Mouse (Mus musculus): ENCODE data around the gene Sapcd1. TPM values are rescaled to one million over a fixed set of nuclear protein-coding genes. Genes with fewer than 3 reads are reported as not detected.
"Not testable (repeated sequence)": the region's sequence is repeated elsewhere in the genome, so short reads cannot be mapped to it uniquely, and the experiment has no call there.

The Sapcd1 gene
- polyA plus RNA-seq, 1 experiment = 0.69 TPM

DNA sequence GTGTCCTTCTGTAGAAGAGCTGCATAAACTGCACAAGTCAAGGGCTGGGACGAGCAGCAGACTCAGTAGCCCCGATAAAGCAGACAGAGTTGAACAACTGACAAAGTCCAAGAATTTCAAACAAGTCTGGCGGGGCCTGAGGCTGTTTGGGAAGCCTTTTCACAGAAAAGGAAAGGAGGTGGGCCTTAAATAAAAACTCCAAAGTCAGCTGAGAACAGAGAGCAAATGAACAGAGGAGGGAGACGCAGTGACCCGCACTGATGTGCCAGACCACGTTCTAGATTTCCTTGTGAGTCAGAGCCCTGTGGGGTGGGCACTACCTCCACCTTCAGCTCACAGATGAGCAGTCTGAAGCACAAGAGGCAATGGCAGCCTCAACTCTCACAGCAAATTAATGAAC is 7.1 kb upstream of the Sapcd1 start:
- H3K4me3 ChIP-seq (ENCODE audit: insufficient read depth, low read depth, low read length) = no peak overlapping the region
- 63% methylated on average over 6 of the region's 6 CpGs for WGBS
- DNase-seq = no peak
- no peaks in the 10 kb centered on the region for H3K4me1 ChIP-seq (ENCODE audit: control insufficient read depth, insufficient read depth, low read length)
- H3K27ac ChIP-seq (ENCODE audit: insufficient read depth, low read depth, low read length) = no peak overlapping the region
- no peaks in the 10 kb centered on the region for H3K36me3 ChIP-seq (ENCODE audit: control insufficient read depth, insufficient read depth, low read length)
- no peaks in the 10 kb centered on the region for H3K27me3 ChIP-seq (replicated peaks; ENCODE audit: control insufficient read depth, insufficient read depth, low read length)
- TF ChIP-seq POLR2A (IDR thresholded peaks at IDR 0.05; ENCODE audit: low read depth, low read length) = no peak
- no peak for TF ChIP-seq CTCF (conservative IDR thresholded peaks at IDR 0.05; ENCODE audit: insufficient read depth, insufficient read length, low read depth, low read length)

DNA sequence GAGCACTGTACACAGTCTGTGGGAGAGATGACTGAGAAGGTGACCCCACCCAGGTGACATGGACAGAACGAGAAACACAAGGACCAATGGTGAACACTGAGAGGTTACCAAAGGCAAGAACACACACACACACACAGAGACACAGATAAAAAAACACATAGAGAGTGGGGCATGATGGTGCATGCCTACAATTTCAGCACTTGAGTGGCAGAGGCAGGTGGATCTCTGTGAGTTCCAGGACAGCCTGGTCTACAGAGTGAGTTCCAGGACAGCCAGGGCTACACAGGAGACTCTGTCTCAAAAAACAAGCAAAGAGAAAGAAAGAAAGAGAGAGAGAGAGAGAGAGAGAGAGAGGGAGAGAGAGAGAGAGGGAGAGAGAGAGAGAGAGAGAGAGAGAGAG is 5.9 kb upstream of the Sapcd1 start:
- not testable (repeated sequence) for H3K4me3 ChIP-seq (ENCODE audit: insufficient read depth, low read depth, low read length); DNase-seq; H3K36me3 ChIP-seq (ENCODE audit: control insufficient read depth, insufficient read depth, low read length); H3K27me3 ChIP-seq (replicated peaks; ENCODE audit: control insufficient read depth, insufficient read depth, low read length); H3K27ac ChIP-seq (ENCODE audit: insufficient read depth, low read depth, low read length); H3K4me1 ChIP-seq (ENCODE audit: control insufficient read depth, insufficient read depth, low read length)
- 70% methylated on average over 1 of the region's 1 CpGs for WGBS

DNA sequence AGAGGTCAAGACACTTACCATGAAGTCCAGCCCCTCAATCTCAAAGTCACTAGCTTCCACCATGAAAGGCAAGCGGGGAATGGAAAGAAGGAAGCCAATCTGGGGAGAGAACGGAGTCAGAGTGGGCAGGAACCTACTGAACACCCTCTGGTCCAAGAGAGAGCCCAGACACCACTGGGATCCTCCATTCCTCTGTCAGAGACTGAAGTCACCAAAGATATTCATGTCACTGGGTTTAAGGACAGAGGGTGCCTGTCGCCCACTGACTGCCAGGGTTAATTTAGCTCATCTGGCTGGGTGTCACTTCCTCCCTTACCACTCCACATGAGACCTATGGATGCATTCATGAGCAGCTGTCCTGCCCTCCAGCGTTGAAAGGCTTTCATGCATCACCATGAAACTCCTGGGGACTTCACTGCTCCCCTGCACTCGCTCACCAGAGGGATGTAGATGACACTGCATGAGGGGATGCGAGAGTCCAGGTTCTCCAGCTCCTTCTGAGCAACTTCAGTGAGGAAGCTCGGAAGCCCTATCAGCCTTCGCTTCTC is 4.6 kb upstream of the Sapcd1 start:
- Histone ChIP-seq H3K4me1 (ENCODE audit: control insufficient read depth, insufficient read depth, low read length) (no peaks in the 10 kb centered on the region), H3K27ac (ENCODE audit: insufficient read depth, low read depth, low read length) (no peak overlapping the region), H3K27me3 (replicated peaks; ENCODE audit: control insufficient read depth, insufficient read depth, low read length) (no peaks in the 10 kb centered on the region), H3K4me3 (ENCODE audit: insufficient read depth, low read depth, low read length) (no peak overlapping the region), H3K36me3 (ENCODE audit: control insufficient read depth, insufficient read depth, low read length) (no peaks in the 10 kb centered on the region)
- no peak for DNase-seq
- WGBS = 77% methylated on average over 8 of the region's 8 CpGs
- no peak for TF ChIP-seq POLR2A (IDR thresholded peaks at IDR 0.05; ENCODE audit: low read depth, low read length)
- TF ChIP-seq CTCF (conservative IDR thresholded peaks at IDR 0.05; ENCODE audit: insufficient read depth, insufficient read length, low read depth, low read length) = no peak

GRCm38 (mm10) chr17:35031880-35032279 is 4.1 kb upstream of the Sapcd1 start:
- 85% methylated on average over 7 of the region's 7 CpGs for WGBS
- no peak for TF ChIP-seq CTCF (conservative IDR thresholded peaks at IDR 0.05; ENCODE audit: insufficient read depth, insufficient read length, low read depth, low read length)
- no peak for TF ChIP-seq POLR2A (IDR thresholded peaks at IDR 0.05; ENCODE audit: low read depth, low read length)

DNA sequence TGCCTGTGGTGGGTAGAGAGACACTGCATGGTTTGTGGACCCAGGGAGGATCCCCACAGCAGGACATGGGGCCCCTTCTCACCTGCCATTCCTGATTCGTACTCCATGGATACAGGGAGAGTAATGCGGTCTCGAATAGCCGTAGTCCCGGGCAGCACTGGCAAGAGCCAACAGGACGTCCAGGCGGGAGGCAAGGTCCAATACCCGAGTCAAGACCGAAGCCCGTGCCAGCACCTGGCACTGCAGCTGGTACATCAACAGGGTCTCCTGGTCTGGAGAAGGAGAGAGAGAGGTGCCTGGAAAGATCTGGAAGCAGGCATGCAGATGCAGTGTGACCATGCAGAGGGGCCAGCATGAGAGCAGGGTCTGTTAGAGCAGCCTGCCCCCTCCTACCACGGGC is 3.5 kb upstream of the Sapcd1 start:
- H3K27ac ChIP-seq (ENCODE audit: insufficient read depth, low read depth, low read length) = no peak overlapping the region
- no peak for TF ChIP-seq CTCF (conservative IDR thresholded peaks at IDR 0.05; ENCODE audit: insufficient read depth, insufficient read length, low read depth, low read length)
- no peak for TF ChIP-seq POLR2A (IDR thresholded peaks at IDR 0.05; ENCODE audit: low read depth, low read length)
- no peak for DNase-seq

More at GRCm38 (mm10) chr17:35031880-35032279, 4.1 kb upstream of the Sapcd1 start:
- Histone ChIP-seq H3K27me3 (replicated peaks; ENCODE audit: control insufficient read depth, insufficient read depth, low read length) (no peaks in the 10 kb centered on the region), H3K4me1 (ENCODE audit: control insufficient read depth, insufficient read depth, low read length) (no peaks in the 10 kb centered on the region), H3K27ac (ENCODE audit: insufficient read depth, low read depth, low read length) (no peak overlapping the region), H3K36me3 (ENCODE audit: control insufficient read depth, insufficient read depth, low read length) (no peaks in the 10 kb centered on the region), H3K4me3 (ENCODE audit: insufficient read depth, low read depth, low read length) (no peak overlapping the region)
- DNase-seq = no peak

GRCm38 (mm10) chr17:35029691-35030532 is 2.1 kb upstream of the Sapcd1 start:
- Histone ChIP-seq H3K4me1 (ENCODE audit: control insufficient read depth, insufficient read depth, low read length) (no peaks in the 10 kb centered on the region), H3K36me3 (ENCODE audit: control insufficient read depth, insufficient read depth, low read length) (no peaks in the 10 kb centered on the region), H3K27ac (ENCODE audit: insufficient read depth, low read depth, low read length) (no peak overlapping the region), H3K27me3 (replicated peaks; ENCODE audit: control insufficient read depth, insufficient read depth, low read length) (no peaks in the 10 kb centered on the region), H3K4me3 (ENCODE audit: insufficient read depth, low read depth, low read length) (no peak overlapping the region)
- peak; percentile 35 for DNase-seq
- TF ChIP-seq CTCF (conservative IDR thresholded peaks at IDR 0.05; ENCODE audit: insufficient read depth, insufficient read length, low read depth, low read length) (peak; percentile 71), POLR2A (IDR thresholded peaks at IDR 0.05; ENCODE audit: low read depth, low read length) (no peak)
- 39% methylated on average over 19 of the region's 19 CpGs for WGBS

More for the DNA sequence above, 3.5 kb upstream of the Sapcd1 start:
- Histone ChIP-seq H3K36me3 (ENCODE audit: control insufficient read depth, insufficient read depth, low read length) (no peaks in the 10 kb centered on the region), H3K4me3 (ENCODE audit: insufficient read depth, low read depth, low read length) (no peak overlapping the region), H3K4me1 (ENCODE audit: control insufficient read depth, insufficient read depth, low read length) (no peaks in the 10 kb centered on the region), H3K27me3 (replicated peaks; ENCODE audit: control insufficient read depth, insufficient read depth, low read length) (no peaks in the 10 kb centered on the region)
- WGBS = 89% methylated on average over 11 of the region's 11 CpGs

DNA sequence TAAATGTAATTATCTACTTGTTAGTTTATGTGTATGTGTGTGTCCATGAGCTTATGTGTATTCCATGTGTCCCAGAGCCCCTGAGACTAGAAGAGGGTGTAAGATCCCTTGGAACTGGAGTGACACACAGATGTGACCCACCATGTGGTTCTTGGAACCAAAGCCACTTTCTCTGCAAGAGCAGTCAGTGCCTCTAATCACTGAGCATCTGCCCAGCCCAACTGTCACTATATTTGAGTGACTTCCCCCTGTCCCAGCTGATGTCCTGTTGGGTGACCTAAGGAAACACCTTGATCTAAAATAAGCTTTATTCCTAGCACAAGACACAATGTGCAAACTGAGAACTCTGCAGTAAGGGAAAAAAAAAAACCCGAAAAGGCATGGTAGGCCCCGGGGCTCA is 499 bp upstream of the Sapcd1 start:
- no peak overlapping the region for H3K4me3 ChIP-seq (ENCODE audit: insufficient read depth, low read depth, low read length)
- no peak overlapping the region for H3K27ac ChIP-seq (ENCODE audit: insufficient read depth, low read depth, low read length)
- H3K36me3 ChIP-seq (ENCODE audit: control insufficient read depth, insufficient read depth, low read length) = no peaks in the 10 kb centered on the region
- no peak for DNase-seq
- H3K4me1 ChIP-seq (ENCODE audit: control insufficient read depth, insufficient read depth, low read length) = no peaks in the 10 kb centered on the region
- no peaks in the 10 kb centered on the region for H3K27me3 ChIP-seq (replicated peaks; ENCODE audit: control insufficient read depth, insufficient read depth, low read length)
- 61% methylated on average over 2 of the region's 2 CpGs for WGBS
- no peak for TF ChIP-seq CTCF (conservative IDR thresholded peaks at IDR 0.05; ENCODE audit: insufficient read depth, insufficient read length, low read depth, low read length)
- TF ChIP-seq POLR2A (IDR thresholded peaks at IDR 0.05; ENCODE audit: low read depth, low read length) = no peak

Measured in kidney, adult 2 months (tissue).